Mouse (Mus musculus) sigmoid colon, adult 10 weeks (tissue): ENCODE results near the gene Olfr1402. TPM values are rescaled to one million over a fixed set of nuclear protein-coding genes. Genes with fewer than 3 reads are reported as not detected.

Experiments
- polyA plus RNA-seq: library from polyadenylated mRNA; stranded (reverse); fragments of 350-450 nt; fragmentation: Illumina TruSeq; extraction: RNeasy Lipid Tissue Mini Kit (QIAGEN cat#74804); gene quantifications from one replicate; pipeline ENCODE4 v1.2.3, GENCODE M21; 2014; ENCODE audit warnings: low read depth, low replicate concordance

Olfr1402 gene
- not detected for polyA plus RNA-seq

DNA sequence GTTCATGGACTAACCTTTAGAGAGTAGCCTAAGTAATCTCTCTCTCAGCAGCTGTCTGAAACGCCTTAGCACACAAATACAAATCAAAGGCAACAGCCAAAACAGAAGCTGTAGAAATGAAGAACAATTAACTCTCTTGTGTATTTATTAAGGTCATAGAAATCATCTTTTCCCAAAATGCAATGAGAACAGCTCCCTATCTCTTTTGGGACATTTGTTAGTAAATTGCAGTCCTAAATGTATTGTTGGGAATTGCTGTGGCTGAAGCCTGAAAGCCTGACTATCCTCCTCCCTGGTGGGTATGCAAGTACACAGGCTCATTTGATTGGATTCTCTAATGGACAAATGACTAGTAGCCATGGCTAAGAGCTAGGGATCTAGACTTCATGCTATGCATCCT is at the start of gene Olfr1402:
TSS of gene Olfr1402 (minus strand) at position 101 of the 400 bp plus-strand sequence.

Other genes starting within 250 kb of the Olfr1402 start
- 9.3 TPM for gene Bcl9, start 124.1 kb downstream of the Olfr1402 start, polyA plus RNA-seq
- 6.2 TPM for gene Chd1l, start 188.2 kb upstream of the Olfr1402 start, polyA plus RNA-seq
- 27.7 TPM for gene Fmo5, start 206.8 kb upstream of the Olfr1402 start, polyA plus RNA-seq
- 24.5 TPM for gene Prkab2, start 236.2 kb upstream of the Olfr1402 start, polyA plus RNA-seq